Mouse (Mus musculus) lung, postnatal 14 days (tissue): ENCODE measurements around the gene Emp1.

Experiments
- DNase-seq: peaks from one replicate; pipeline ENCODE4 v3.0.0; 2021

The Emp1 gene

DNA sequence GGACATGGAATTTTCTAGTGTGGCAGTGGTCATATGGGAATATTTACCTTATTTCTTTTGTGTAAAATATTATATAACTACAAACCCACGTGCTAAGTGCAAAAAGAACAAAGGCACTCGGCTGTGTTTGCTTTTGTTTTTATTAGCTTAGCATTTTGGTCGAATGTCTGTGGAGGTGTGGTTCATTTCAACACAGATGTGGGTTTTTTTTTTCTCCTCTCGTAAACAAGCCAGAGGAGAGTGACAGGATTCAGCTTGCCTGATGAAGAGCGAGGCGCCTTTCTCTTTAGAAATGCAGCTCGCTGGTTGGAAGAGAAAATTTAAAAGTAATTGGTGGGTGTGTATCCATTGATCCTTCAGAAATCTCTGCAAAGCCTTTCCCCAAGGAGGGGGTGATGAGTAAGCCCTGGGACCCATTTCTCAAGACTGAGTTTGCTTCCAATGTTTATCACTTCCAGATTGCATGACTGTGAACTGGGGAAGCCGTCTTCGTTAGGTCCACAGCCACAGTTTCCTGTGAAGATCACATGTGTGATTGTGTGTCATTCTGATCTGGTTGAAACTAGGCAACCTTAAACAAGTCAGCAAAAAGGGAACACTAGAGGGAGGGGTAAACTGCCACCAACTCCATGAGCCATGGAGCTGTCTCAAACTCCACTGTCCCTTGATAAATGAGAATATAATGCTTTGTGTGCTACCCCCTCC, 1.8 kb downstream of the Emp1 start:
- peak; percentile 35 for DNase-seq

DNA sequence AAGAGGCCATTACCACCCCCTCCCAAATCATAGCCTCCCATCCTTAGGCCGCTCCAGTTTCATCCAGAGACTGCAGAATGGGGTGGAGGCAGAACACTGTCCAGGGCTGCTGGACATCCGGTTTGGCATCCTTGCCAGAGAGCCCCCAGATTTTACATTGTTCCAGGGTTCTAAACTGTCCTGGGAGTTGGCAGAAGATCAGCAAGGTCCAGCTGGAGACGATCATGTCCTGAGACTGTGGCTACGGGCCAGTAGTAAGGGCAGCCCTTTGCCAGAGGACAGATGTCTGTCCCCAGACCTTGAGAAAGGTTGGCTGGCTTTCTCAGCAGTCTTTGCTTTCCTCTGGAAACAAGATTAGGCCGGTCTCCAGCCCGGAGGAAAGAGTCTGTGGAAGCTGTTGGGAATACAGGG, 2.6 kb downstream of the Emp1 start:
- peak; percentile 86 for DNase-seq

DNA sequence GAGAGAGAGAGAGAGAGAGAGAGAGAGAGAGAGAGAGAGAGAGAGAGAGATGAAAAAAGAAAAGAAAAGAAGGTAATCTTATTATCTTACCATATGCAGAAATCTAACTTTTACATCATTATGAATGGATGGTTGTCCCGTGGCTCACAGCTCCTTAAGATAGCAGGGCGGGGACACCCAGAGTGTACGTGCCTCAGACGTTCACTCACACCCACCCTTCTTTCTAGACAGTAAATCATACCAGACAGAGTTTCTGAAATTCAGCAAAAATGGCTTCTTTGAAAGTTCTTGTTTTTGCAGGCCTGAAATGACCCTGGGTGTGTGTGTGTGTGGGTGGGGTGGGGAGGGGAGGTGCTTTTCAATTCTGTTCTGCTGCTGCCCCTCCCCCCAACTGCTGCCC, 3.3 kb downstream of the Emp1 start:
- DNase-seq, result no peak

DNA sequence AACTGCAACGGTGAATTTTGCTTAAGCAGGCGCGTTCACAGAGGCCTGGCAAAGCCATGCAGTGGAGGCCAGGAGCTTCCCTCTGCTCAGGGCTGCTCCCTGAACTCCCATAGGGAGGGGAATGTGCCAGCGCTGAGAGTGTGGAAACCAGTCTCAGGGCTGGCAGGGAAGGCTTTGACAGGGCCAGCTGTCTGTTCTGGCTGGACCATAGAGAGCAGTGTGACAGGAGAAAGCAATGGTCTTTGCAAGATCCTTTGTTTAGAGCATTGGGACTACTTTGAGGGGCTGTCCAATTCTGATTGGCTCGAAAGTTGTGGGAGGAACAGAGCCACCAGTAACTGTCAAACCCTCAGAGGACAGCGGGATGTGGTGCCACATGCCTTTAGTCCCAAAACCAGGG, 5.9 kb downstream of the Emp1 start:
- peak; percentile 37 for DNase-seq

DNA sequence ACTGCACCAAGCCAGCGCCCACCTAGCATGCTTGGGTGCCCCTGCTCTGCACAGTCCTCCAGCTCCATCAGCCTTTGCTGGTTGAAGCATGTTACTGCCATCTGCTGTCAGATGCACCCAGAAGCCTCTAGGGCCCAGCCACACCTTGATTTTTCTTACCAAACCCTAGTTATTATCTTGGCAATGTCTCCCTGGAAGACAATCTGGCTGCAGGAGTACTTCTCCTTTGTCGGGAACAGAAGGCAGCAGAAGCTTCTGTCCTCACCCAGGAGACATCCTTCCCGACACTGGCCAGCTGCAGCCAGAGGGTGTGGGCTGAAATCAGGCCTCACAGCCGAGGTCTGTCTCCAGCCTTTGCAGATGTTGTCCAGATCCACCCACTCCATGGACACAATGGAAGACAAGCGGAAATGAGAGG, 7.2 kb downstream of the Emp1 start:
- peak; percentile 46 for DNase-seq

DNA sequence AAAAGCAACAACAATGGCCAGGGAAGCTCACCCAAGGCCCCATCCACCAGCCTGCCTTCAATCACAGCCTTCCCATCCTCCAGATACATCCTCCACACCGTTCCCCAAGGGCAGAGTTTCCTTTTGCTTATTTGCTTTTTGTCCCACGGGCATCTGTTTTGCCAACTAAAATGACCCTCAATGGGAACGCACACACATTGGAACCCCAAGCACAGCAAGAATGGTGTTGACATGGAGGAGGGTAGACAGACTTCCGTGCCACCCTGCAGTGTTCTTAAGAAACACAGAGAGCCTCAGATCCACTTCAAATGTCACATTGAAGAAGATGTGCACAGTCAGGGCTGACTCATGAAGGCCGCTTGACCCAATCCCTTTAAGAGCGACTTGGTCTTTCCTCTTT, 8.6 kb downstream of the Emp1 start:
- no peak for DNase-seq

DNA sequence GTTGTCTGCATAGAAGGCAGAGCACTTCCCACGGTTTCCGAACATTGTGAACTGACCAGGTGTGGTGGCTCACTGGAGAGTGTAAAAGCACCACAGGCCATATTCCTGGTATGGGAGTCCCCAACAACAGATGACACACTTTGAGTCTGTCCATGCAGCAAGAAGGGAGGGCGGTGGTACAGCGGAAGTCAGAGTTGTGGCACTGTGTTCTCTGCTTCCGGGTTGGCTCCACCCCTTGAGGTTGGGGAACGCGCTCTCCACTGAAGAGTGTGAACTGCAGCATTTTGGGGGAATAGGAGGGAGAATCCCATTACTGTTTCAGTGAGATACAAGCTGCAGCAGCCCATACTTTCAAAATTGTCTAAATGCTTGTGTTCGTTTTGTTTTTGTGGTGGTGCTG, 11.0 kb downstream of the Emp1 start:
- DNase-seq, result no peak

DNA sequence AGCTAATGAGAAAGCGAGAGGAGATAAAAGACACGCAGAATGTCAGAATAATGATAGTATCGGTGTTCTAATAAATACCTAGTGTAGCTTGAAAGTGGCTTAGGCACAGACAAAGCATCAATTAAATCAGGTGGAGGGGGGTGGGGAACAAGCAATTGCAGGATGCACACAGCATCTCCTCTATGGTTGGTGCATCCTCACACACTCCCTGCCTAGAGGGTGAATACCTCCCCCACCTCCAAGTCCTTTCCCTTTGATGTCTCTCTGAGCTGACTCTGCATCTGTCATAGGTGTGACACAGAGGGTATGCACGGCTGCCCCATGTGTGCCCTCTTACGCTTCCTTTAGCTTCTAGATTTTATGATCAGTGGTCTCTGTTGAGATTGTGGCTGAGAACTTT, 13.5 kb downstream of the Emp1 start:
- no peak for DNase-seq

DNA sequence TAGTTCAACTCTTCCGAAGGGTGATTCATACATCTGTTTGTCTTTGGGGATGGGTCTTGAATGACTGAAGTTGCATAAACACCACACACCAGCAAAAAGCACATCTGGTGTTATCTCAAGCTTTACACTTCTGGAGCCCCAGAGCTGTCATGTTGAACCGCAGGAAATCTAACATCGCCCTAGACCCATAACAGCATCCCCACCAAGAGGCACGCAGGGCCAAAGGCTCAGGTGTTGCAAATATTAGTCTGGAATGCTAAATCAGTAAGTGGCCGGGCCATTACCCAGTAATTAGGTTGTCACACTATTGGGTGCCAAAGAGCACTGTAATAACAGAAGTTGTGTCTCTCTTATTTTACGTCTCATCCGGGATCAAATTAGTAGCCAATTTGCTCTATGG, 13.9 kb downstream of the Emp1 start:
- DNase-seq, result no peak

DNA sequence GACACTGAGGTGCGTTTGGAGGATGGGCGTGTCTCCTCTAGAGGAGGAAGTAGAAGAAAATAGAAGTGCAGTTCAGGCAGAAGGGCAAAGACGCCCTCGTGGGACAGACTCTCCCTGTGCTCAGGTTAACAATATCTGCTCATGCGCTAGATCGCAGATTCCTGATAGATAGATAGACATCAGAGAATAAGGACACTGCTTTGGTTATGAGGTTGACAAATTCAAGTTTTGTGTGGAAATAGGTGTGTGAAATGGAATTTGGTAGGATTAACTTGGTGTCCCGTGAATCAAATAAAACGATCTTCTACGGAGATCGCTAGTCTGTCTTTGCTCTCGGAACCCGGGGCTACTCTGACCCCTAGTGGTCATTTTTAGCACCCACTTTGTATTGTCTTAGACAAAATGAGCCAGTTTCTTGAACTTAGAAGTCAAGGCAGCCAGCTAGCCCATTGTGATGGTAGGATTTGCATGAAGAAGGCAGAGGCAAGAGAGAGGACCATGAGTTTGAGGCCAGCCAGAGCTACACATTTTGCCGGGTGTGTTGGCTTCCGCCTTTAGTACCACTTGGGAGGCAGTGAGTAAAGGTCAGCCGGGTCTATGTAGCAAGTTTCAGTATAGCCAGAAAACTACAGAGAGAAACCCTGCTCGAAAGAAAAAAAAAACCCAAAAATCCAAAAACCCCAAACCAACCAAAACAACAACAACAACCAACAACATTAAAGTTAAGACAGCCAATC, 15.4 kb downstream of the Emp1 start:
- DNase-seq, result peak; percentile 79

DNA sequence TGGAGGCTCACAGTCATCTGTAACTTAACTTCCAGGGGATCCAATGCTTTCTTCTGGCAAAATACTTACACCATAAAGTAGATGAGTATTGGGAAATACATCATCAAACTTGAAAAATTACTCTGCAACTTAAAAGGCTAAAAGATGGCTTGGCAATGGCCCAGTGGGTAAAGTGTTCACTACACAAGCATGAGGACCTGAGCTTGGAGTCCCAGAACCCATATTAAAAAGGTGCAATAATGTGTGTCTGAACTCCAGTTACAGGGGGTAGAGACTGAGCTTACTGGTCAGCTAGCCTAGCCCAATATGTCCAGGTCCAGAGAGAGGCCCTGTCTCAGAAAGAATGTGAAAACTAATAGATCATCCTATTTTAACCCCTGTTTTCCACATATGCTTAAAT, 21.6 kb downstream of the Emp1 start:
- no peak for DNase-seq

DNA sequence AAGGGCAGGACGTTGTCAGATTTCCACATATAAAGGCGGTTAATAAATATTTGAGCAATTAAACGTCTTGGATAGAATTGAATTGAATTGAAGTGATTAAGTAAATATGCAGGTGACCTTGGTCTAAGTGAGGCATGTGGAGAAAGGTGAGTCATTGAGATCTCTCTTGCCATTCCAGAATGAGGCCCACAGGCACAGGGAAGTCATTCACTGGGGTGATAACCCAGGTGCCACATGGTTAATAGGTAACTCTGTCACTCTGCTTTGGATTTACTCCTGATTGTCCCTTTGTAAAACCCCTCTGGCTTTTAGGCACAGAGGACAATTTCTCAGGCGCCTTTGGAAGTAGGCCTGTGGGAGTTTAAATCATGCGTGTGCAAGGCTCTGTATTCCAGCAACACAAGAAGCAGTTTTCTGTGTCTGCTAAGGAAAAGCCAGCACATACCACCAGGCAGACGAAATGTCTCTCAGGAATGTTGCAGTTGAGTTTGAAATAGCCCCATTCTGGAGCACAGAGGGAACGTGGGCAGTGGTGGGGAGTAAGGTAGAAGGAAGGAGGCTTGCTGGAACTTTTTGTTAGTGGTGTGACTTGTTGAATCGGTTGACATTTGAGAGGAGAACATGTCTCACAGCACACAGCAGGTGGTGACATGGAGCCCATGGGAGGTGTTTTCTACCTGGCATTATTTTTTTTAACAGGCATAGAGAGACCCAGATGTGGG, 23.6 kb downstream of the Emp1 start:
- DNase-seq, result no peak

DNA sequence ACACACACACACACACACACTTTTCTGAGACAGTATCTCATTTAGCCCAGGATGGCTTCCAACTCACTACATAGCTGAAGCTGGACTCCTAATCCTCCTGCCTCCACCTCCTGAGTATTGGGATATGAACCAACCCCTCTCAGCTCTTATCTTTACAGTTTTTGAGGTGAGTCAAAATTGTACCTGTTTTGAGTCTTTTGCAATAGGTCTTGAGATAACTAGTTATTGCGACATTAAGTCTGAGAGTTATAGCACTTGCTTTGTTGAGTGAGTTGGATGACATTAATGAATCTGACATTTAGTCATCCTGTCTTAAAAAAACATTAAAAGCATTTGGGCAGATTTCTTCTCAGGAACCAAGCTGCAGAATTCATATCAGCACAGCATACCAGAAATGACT, 25.3 kb downstream of the Emp1 start:
- DNase-seq, result no peak

DNA sequence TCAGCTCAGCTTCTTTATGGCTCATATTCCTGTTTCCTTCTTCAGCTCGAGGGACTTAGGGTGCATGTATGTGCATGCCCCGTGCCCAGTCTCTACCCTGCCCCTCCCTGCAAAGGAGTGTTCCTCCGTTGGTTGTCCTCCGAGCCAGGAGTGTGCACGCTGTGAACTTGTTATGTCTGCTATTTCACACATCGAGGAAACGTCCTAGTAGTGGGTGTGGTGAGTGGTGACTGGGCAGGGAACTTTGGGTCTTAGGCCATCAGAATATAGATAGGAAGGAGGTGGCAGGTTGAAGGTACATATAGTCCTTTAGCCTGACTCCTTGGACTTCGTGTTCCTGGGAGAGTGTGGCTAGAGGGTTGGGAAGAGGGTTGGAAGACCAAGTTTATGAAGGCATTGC, 26.4 kb downstream of the Emp1 start:
- DNase-seq, result no peak

DNA sequence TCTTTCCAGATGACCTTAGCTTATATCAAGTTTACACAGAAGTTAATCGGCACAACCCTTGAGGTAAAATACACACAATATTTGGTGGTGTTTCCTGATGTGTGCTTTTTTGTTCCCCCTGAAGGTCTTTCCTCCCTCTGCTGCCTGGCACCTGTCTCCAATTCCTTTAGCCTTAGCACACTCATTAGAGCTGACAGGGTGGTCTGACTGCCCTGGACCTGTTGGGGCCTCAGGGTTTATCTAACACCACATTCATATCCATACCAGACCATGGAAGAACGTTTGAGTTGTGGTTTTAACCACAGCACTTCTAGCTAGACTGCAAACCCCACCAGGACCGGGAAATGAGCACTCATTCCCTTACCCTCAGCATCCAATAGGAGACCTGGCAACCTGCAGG, 28.1 kb downstream of the Emp1 start:
- no peak for DNase-seq

DNA sequence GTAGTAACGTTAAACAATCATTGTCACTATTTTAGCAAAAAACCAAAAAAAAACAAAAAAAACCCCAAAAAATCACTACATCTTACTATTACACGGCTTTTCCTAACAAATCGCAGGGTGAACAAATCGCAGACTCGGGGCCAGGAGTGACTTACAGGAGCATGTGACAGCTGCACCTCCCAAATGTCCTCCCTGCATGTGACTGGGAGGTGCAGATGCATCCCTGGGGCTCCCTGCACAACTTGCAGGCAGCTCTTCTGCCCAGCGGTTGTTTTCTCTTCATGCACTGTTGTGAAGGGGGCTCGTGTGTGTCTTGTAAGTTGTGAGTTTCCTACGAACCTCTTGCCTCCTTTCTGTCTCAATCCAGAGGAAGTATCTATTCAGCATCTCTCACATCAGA, 33.0 kb downstream of the Emp1 start:
- DNase-seq, result no peak

DNA sequence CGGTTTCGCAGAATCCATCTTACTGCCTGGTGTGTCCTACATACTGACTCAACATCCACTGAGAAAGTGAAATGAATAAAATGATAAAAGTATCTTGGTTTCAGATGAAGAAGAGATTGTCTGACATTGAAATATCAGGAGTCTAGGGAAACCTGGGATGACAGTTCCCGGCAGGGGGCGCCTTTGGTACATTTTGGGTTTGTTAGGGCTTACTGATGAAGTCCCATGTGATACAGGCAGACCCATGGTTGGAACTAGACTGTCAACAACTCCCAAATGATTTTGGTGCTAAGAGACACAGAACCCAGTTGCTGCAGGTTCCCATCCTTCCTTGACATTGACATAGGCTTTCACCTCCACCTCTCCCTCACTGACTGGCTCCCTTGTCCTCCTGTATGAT, 34.7 kb downstream of the Emp1 start:
- no peak for DNase-seq

DNA sequence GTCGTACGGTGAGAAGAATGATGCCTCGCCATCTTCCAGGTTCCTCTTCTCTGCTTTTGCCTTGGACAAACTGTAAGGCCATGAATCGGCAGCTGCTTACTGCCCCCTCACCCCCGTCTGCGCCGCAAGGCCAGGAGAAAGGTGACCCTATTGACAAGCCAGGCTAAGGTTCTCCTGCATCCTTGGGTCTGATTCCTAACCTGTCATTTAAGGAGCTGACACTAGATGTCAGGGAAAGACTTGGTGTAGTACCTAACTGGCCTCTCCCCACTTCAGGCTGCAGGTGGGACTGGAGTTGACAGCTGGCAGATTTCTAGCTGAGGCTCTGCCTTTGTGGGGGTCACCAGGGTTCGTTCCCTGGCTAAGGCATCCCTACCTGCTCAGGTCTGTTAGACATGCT, 35.4 kb downstream of the Emp1 start:
- DNase-seq, result no peak

DNA sequence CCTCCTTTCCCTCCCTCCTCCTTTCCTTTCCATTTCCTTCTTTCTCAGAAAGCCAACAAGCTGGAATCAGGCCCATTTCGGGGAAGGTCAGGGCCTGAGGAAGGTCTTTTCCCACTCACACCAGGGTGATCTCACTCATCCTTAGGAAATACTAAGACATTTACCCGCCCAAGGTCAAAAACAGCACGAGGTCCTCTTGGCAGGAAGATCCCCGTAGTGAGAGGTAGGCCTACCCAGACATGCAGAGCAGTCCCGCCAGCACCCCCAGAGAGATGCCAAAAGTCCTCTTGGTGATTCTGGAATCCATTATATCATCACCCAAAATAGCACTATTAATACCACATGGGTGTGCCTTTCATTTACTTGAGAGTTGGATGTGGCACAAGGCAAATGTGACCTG, 36.5 kb downstream of the Emp1 start:
- DNase-seq, result no peak

DNA sequence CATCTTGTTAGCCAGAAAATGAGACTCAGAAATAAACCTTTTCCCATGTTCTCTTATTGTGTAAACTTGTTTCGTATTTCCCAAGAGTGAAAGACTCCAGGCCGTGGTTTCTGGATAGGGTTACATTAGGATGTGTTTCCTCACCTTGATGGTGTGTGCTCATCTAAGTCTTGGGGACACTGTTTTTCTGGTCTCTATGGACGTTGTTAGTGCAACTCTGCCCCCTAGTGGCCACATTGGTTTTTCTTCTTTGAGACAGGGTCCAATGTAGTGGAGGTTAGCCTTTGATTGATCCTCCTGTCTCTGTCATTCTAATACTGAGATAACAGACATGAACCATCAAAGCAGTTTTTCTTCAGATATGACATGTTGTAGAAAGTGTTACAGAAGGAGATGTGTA, 38.0 kb downstream of the Emp1 start:
- peak; percentile 87 for DNase-seq

DNA sequence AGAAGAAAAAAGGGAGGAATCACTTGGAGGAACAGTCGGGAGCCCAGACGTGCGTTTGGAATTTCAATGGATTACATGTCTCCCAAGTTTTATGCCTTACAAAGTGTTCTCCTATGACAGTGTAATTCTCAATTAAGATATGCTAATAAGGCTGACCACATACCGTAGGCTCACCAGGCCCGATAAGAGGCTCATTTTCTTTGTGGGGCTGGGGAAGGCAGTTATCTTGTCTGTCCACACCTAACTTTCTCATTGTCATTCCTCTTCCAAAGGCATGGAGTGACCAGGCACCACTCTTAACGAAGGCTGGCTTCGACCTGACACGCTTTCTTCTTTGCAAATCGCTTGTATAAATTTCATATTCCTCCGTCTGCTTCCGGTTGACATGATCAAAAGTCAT, 42.7 kb downstream of the Emp1 start:
- no peak for DNase-seq

DNA sequence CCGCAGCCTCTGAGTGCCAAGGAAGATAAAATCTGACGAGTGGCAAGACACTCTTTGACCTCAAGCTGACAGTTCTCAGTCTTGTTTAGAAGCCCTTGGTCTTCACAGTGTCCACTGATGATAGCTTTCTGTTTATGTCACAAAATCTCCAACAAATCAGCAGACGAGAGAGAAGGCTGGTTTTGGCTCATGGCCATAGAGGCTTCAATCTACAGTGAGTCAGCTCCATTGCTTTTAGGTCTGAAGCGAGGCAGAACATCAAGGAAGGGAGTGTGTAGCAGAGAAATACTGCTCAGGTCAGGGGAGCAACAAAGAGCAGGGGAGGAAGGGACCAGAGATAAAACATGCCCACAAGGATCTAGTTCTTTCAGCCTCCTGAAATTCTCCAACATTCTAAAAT, 45.0 kb downstream of the Emp1 start:
- DNase-seq, result peak; percentile 6

DNA sequence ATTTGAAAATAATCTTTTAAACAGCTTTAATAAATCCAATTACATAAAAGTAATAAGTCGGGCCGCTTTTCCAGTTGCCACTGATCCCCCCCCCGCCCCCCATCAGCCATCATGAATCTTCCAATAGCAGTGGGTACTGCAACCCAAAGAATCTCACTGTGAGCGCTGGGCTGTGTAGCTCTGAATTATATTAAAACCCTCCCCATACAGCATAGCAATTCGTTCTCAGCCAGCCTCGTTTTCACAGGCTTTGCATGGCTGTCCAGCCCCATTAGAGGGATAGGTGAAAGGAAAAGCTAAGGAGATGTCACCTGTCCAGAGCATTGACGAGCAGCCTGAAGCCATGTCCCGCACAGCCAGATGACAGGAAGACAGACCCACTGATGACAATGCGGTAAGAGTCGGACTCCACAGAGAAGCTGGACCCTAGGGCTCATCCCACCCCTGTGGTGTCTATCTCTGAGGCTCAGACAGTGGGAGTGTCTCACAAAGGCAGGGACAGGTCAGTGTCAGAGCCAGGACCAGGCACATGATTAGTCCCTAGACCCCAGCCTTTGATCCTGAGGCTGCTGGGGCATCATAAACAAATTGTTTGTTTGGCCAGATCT, 49.5 kb downstream of the Emp1 start:
- DNase-seq, result no peak

DNA sequence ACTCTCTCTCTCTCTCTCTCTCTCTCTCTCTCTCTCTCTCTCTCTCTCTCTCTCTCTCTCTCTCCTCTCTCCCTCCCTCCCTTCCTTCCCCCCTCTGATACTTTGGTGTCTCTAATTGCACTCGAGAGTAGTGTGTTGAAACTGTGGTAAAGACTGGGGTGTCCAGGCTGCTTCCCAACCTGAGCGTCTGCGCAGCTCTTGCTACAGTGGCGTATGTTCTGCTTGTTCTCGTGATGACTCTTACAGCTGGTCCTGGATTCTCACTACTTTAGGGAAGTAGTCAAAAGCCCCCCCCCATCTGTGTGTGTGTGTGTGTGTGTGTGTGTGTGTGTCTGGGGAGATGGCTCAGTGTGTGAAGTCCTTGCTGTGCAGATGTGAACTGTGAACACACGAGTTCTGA, 50.3 kb downstream of the Emp1 start:
- no peak for DNase-seq
